Mouse (Mus musculus): ENCODE data around the gene Surf1.
"Not testable (repeated sequence)": the region's sequence is repeated elsewhere in the genome, so short reads cannot be mapped to it uniquely, and the experiment has no call there.

Surf1 gene

DNA sequence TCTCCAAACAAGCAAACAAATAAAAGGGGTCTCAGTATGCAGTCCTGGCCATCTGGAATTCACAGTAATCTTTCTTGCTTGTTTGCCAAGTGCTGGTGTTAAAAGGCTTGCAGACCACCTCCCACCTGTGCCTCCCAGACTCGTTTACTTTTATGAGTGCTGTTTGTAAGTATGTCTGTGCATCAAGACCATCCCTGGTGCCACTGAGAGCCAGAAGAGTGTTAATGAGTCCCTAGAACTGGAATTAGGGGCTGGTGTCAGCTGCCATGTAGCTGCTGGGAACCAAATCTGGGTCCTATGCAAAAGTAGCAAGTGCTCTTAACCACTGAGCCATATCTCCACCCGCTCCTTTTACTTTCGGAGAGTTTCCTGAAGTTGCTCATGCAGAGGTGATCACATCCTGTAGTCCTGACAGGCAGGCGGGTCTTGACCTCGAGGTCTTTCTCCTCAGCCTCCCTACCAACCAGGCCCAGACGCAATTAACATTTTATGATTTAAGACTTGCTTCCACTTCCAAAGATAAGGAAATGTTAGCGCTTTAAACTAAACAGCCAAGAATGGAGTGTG is 14.4 kb downstream of the Surf1 start:
- no peak for DNase-seq (ENCODE audit: extremely low read depth, insufficient read length, low spot score)

DNA sequence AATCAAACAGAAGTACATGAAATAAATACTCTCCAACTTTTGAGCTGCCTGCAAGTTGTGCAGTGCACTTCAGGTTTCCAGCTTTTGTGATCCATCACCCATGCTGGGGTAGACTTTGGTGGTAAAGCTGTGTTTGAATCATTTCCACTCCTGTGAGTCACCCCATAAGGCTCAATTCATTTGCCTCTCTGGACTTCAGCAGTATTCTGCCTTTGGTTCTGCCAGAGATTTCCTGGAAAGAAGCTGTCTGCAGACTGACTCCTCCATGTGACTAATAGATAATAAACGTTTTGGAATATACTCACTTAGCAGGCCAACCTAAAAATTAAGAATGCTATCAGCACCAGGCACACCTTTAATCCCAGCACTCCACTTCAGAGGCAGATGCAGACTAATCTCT is 15.6 kb downstream of the Surf1 start:
- no peak for DNase-seq (ENCODE audit: extremely low read depth, insufficient read length, low spot score)

DNA sequence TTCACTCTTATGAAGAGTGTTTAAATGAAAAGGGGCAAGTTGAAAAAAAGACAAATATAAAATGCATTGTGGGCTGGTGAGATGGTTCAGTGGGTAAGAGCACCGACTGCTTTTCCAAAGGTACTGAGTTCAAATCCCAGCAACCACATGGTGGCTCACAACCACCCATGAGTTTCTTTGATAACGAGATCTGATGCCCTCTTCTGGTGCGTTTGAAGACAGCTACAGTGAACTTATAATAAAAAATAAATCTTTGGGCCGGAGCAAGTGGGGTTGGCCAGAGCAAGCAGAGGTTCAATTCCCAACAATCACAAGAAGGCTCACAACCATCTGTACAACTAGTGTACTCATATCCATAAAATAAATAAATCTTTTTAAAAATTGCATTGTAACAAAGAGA is 20.4 kb downstream of the Surf1 start:
- no peak for DNase-seq (ENCODE audit: extremely low read depth, insufficient read length, low spot score)

DNA sequence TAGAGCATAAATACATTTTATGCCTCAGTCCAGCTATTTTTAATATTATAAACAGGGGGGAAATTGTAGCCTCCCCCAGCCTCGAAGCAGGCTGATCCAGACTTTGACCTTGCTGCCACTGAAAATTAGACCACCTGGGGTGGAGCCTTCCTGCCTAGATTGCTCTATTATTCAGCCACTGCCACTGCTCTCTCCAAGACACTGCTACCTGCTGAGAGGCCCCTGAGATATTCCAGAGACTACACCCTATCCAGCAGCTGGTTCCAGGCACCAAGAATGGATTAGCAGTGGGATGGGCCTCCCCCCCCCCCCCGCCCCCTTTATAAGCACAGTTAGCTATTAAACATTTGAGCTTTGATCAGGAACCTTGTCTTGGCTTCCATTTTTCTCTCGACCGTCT is 30.2 kb downstream of the Surf1 start:
- not testable (repeated sequence) for DNase-seq (ENCODE audit: extremely low read depth, insufficient read length, low spot score)

DNA sequence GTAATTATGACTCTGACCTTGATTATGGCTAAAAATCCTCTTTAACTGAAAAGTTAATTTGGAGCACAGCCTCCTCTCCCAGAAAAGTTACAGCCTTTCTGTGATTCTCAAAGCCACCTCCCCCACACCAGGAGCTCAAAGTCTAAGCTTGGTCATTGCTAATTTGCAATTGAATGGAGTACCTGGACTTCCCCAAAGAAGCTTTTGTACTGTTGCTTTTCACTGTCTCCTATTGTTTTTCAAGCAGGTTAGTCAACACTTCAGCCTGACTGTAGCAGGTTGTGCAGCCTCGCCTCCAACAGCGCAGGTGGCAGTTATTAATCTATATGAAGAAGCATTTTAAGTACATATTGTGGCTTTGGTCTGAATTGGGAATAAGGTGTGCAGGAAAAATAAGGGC is 30.8 kb downstream of the Surf1 start:
- not testable (repeated sequence) for DNase-seq (ENCODE audit: extremely low read depth, insufficient read length, low spot score)

DNA sequence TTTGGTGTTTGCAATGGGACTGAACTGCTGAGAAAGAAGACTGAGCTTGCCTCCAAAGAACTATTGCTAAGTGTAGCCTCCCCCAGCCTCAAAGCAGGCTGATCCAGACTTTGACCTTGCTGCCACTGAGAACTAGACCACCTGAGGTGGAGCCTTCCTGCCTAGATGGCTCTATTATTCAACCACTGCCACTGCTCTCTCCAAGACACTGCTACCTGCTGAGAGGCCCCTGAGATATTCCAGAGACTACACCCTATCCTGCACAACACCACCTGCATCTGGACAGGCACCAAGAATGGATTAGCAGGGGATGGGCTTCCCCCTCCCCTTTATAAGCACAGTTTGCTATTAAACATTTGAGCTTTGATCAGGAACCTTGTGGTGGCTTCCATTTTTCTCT is 37.8 kb downstream of the Surf1 start:
- DNase-seq (ENCODE audit: extremely low read depth, insufficient read length, low spot score) = no peak

DNA sequence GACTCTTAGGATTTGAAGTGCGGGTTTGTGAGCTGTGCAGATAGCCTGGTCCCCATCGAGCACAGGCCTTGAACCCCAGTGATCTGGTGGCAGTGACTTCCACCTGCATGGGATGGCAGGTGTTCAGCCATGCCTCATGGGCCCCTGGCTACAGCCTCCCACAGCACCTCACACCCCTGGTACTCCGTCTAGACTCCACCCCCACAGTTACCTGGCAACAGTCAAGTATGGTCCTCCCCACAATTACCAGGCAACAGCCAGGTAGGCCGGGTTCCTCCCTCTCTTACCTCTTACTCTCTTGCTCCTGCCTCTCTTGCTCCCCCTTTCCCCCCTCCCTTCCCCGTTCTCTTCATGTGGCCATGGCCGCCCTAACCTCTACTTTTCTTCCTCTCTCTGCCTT is 45.7 kb downstream of the Surf1 start:
- no peak for DNase-seq (ENCODE audit: extremely low read depth, insufficient read length, low spot score)

DNA sequence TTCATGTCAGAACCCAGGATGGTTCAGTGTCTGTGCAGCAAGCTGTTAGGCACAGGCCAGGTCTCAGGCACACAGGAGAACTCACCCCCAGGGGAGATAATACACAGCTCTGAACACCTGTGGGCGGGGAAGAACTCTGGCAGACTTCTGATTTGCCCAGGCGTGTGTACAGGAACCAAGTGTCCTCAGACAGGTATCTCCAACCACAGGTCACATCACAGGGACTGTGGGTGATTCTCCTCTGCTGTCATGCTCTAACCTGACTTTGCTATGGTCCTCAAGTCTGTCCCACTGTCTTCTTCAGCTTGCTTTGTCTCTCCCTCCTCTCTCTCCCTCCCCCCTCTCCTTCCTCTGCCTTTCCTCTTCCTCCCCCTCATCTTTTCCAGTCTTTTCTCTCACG is 51.5 kb downstream of the Surf1 start, which contains the start of gene Abo:
Gene Abo (minus strand): TSS at position 101 of the 400 bp plus-strand sequence.
- DNase-seq (ENCODE audit: extremely low read depth, insufficient read length, low spot score) = no peak

Measured in 3134 (cell line).